Mouse (Mus musculus) midbrain, embryonic 16.5 days (tissue): Measurements from ENCODE around the gene Oard1. TPM values are rescaled to one million over a fixed set of nuclear protein-coding genes. Genes with fewer than 3 reads are reported as not detected.

ENCODE experiments used
- ATAC-seq: fragments of 200-750 bp; cut with Nextera tagmentation; 2 replicates; pipeline ENCODE4 v1.8.0; 2017; ENCODE audit warnings: moderate TSS enrichment
- H3K27ac ChIP-seq: fragments of 300-500 bp; sonication (generic); 2 replicates; pipeline ENCODE4 v1.5.1; 2014; ENCODE audit warnings: mild to moderate bottlenecking, low read length, mixed read lengths
- H3K27me3 ChIP-seq: fragments of 300-500 bp; sonication (generic); 2 replicates; pipeline ENCODE4 v1.6.1; 2014; ENCODE audit warnings: low read depth, low read length, mixed read lengths; ENCODE audit not compliant: control insufficient read depth, insufficient read depth
- H3K36me3 ChIP-seq: fragments of 300-500 bp; sonication (generic); 2 replicates; pipeline ENCODE4 v1.6.1; 2014; ENCODE audit warnings: mild to moderate bottlenecking, low read length, moderate library complexity, mixed read lengths; ENCODE audit not compliant: control insufficient read depth, insufficient read depth
- H3K4me1 ChIP-seq: fragments of 300-500 bp; sonication (generic); 2 replicates; pipeline ENCODE4 v1.6.1; 2014; ENCODE audit warnings: mild to moderate bottlenecking, low read length, mixed read lengths; ENCODE audit not compliant: control insufficient read depth, insufficient read depth
- H3K4me2 ChIP-seq: fragments of 300-500 bp; sonication (generic); 2 replicates; pipeline ENCODE4 v1.6.1; 2014; ENCODE audit warnings: mild to moderate bottlenecking, low read length, mixed read lengths
- H3K4me3 ChIP-seq: fragments of 300-500 bp; sonication (generic); 2 replicates; pipeline ENCODE4 v1.5.1; 2014; ENCODE audit warnings: low read depth, mild to moderate bottlenecking, low read length, moderate library complexity, mixed read lengths
- H3K9ac ChIP-seq: fragments of 300-500 bp; sonication (generic); 2 replicates; pipeline ENCODE4 v1.6.1; 2014; ENCODE audit warnings: low read depth, low read length, mixed read lengths
- H3K9me3 ChIP-seq: fragments of 300-500 bp; sonication (generic); replicated peaks from 2 replicates; pipeline ENCODE4 v1.6.1; 2014; ENCODE audit warnings: mild to moderate bottlenecking, low read length, mixed read lengths; ENCODE audit not compliant: control insufficient read depth, poor library complexity, severe bottlenecking
- WGBS: fragments of 180-500 bp; shearing (Covaris S2); extraction: QIAGEN DNeasy Blood & Tissue Kit; methylation state at CpG from one replicate; pipeline ENCODE4 v1.1.7; 2014; 5-methylcytosine and 5-hydroxymethylcytosine counted together
- polyA plus RNA-seq: library from polyadenylated mRNA; unstranded; fragments of >200 nt; fragmentation: Nextera tagmentation; extraction: Ambion mirVana; gene quantifications from 2 replicates; pipeline ENCODE4 v1.2.1, GENCODE M21; 2015

The Oard1 gene
- polyA plus RNA-seq, 1 experiment from 2014 or later, result 32.7 TPM

GRCm38 (mm10) chr17:48416425-48417195 is 6.8 kb downstream of the Oard1 start:
- 94% methylated on average over 14 of the region's 14 CpGs for WGBS
- H3K27ac ChIP-seq, result no peak overlapping the region
- H3K4me1 ChIP-seq, result peaks cover 3% of the 10 kb centered on the region
- H3K4me3 ChIP-seq, result no peak overlapping the region
- no peak overlapping the region for H3K9ac ChIP-seq
- peak; percentile 84 for ATAC-seq
- H3K9me3 ChIP-seq, result no peaks in the 10 kb centered on the region
- no peak overlapping the region for H3K4me2 ChIP-seq
- H3K27me3 ChIP-seq, result no peaks in the 10 kb centered on the region
- no peaks in the 10 kb centered on the region; the same call in 1 of the 2 replicates for H3K36me3 ChIP-seq

- no peaks in the 10 kb centered on the region for H3K4me1 ChIP-seq
Observed at GRCm38 (mm10) chr17:48417521-48417920, 7.7 kb downstream of the Oard1 start.

DNA sequence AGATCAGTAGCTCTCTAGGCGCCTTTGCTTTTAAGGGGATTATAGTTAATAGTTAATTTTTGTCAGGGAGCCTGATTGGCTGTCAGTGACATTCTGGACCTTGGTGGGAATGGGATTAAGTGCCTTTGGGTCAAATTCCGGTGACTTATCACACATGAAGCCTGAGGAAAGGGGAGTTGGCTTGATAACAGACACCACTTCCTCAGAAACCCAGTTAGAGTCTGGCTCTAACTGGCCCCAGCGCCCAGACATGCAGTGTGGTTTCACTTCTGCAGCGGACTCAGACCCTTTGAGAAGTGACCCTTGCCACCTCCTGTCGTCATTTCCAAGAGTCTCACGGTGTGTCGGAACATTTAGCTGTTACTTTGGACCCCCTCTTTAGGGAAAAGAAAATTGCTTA is 8.4 kb downstream of the Oard1 start:
- no peaks in the 10 kb centered on the region for H3K4me1 ChIP-seq
- H3K9me3 ChIP-seq, result no peaks in the 10 kb centered on the region
- no peak for ATAC-seq
- H3K27me3 ChIP-seq, result no peaks in the 10 kb centered on the region
- no peak overlapping the region for H3K4me2 ChIP-seq
- H3K4me3 ChIP-seq, result no peak overlapping the region
- H3K27ac ChIP-seq, result no peak overlapping the region
- WGBS, result 85% methylated on average over 7 of the region's 7 CpGs
- no peaks in the 10 kb centered on the region; the same call in 1 of the 2 replicates for H3K36me3 ChIP-seq
- no peak overlapping the region for H3K9ac ChIP-seq

More at GRCm38 (mm10) chr17:48417521-48417920, 7.7 kb downstream of the Oard1 start:
- Histone ChIP-seq H3K27me3 (no peaks in the 10 kb centered on the region), H3K4me3 (no peak overlapping the region), H3K27ac (no peak overlapping the region), H3K4me2 (no peak overlapping the region), H3K9me3 (no peaks in the 10 kb centered on the region), H3K9ac (no peak overlapping the region), H3K36me3 (no peaks in the 10 kb centered on the region; the same call in 1 of the 2 replicates)
- ATAC-seq, result no peak
- 90% methylated on average over 6 of the region's 6 CpGs for WGBS

DNA sequence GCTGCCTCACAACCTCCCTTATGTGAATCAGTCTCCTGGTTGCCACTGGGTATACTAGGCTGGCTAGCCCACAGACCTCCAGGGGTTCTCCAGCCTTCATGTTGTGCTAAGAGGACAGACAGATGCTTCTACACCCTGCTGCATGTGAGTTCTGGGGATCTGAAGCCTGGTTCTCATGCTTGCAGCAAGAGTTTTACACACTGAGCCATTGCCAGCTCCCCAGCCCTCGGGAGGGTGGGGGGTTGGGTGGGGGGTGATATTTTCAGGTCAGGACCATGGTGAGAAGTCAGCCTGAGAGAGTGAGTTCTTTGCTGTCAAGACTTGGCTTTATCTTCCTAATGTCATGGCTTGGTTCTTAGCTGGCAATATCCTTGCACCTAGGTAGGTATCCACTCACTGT is 9.0 kb downstream of the Oard1 start:
- Histone ChIP-seq H3K36me3 (no peaks in the 10 kb centered on the region; the same call in 1 of the 2 replicates), H3K9ac (no peak overlapping the region), H3K9me3 (no peaks in the 10 kb centered on the region), H3K27me3 (no peaks in the 10 kb centered on the region), H3K4me1 (no peaks in the 10 kb centered on the region), H3K27ac (no peak overlapping the region), H3K4me3 (no peak overlapping the region), H3K4me2 (no peak overlapping the region)
- 86% methylated on average over 1 of the region's 1 CpGs for WGBS
- ATAC-seq, result no peak

DNA sequence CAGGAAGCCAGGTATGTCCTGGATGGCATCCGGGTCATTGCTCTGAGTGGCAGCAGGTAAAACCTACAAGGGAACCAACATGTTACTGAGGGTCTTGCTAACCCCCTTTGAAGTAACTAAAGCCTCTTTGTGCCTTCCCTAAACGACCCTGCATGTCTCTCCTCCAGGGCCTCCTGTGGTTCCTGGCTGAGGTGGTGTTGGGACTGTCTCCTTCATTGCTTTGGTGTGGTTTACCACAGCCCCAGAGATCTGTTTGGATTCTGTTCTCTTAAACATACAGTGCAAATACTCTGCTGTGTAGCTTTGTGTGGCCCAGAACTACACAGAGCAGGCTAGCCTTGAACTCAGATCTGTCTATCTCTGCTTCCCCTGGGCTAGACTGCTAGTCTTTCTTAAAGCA is 9.8 kb downstream of the Oard1 start:
- Histone ChIP-seq H3K9me3 (no peaks in the 10 kb centered on the region), H3K9ac (no peak overlapping the region), H3K27ac (no peak overlapping the region), H3K36me3 (no peaks in the 10 kb centered on the region; the same call in 1 of the 2 replicates), H3K4me1 (no peaks in the 10 kb centered on the region), H3K27me3 (no peaks in the 10 kb centered on the region), H3K4me3 (no peak overlapping the region), H3K4me2 (no peak overlapping the region)
- 79% methylated on average over 2 of the region's 2 CpGs for WGBS
- no peak for ATAC-seq

GRCm38 (mm10) chr17:48424237-48424636 is 14.4 kb downstream of the Oard1 start:
- Histone ChIP-seq H3K4me2 (no peak overlapping the region), H3K9ac (no peak overlapping the region), H3K4me1 (no peaks in the 10 kb centered on the region), H3K36me3 (no peaks in the 10 kb centered on the region), H3K27me3 (no peaks in the 10 kb centered on the region), H3K9me3 (no peaks in the 10 kb centered on the region), H3K4me3 (no peak overlapping the region), H3K27ac (no peak overlapping the region)
- ATAC-seq, result no peak
- WGBS, result 90% methylated on average over 9 of the region's 9 CpGs

GRCm38 (mm10) chr17:48425823-48426612 is 16.2 kb downstream of the Oard1 start:
- Histone ChIP-seq H3K36me3 (no peaks in the 10 kb centered on the region), H3K27me3 (no peaks in the 10 kb centered on the region), H3K27ac (no peak overlapping the region), H3K9ac (no peak overlapping the region), H3K9me3 (no peaks in the 10 kb centered on the region), H3K4me1 (no peaks in the 10 kb centered on the region), H3K4me3 (no peak overlapping the region), H3K4me2 (no peak overlapping the region)
- no peak for ATAC-seq
- WGBS, result 43% methylated on average over 9 of the region's 9 CpGs

- no peaks in the 10 kb centered on the region for H3K4me1 ChIP-seq
- no peak for ATAC-seq
- H3K27me3 ChIP-seq, result no peaks in the 10 kb centered on the region
- H3K9ac ChIP-seq, result no peak overlapping the region
- WGBS, result 77% methylated on average over 13 of the region's 13 CpGs
- H3K9me3 ChIP-seq, result no peaks in the 10 kb centered on the region
- no peak overlapping the region for H3K4me2 ChIP-seq
- H3K27ac ChIP-seq, result no peak overlapping the region
- no peaks in the 10 kb centered on the region for H3K36me3 ChIP-seq
- H3K4me3 ChIP-seq, result no peak overlapping the region
Observed at GRCm38 (mm10) chr17:48426991-48427750, 17.4 kb downstream of the Oard1 start.
